Mouse (Mus musculus) neural tube, embryonic 15.5 days (tissue): ENCODE measurements around the gene Rap1gds1. TPM values are rescaled to one million over a fixed set of nuclear protein-coding genes. Genes with fewer than 3 reads are reported as not detected.

Experiments used
- ATAC-seq: fragments of 200-750 bp; cut with Nextera tagmentation; 2 replicates; pipeline ENCODE4 v1.8.0; 2017; ENCODE audit warnings: mild to moderate bottlenecking, moderate TSS enrichment, moderate library complexity; ENCODE audit not compliant: low FRiP score
- H3K27ac ChIP-seq: fragments of 300-500 bp; sonication (generic); replicated peaks from 2 replicates; pipeline ENCODE4 v1.5.1; 2015; ENCODE audit warnings: mild to moderate bottlenecking, inconsistent platforms
- H3K27me3 ChIP-seq: fragments of 300-500 bp; sonication (generic); replicated peaks from 2 replicates; pipeline ENCODE4 v1.6.1; 2015; ENCODE audit warnings: inconsistent platforms
- H3K36me3 ChIP-seq: fragments of 300-500 bp; sonication (generic); 2 replicates; pipeline ENCODE4 v1.6.1; 2015; ENCODE audit warnings: inconsistent platforms
- H3K4me1 ChIP-seq: fragments of 300-500 bp; sonication (generic); 2 replicates; pipeline ENCODE4 v1.6.1; 2015; ENCODE audit warnings: inconsistent platforms
- H3K4me2 ChIP-seq: fragments of 300-500 bp; sonication (generic); 2 replicates; pipeline ENCODE4 v1.6.1; 2015; ENCODE audit warnings: inconsistent platforms, mild to moderate bottlenecking, moderate library complexity
- H3K4me3 ChIP-seq: fragments of 300-500 bp; sonication (generic); replicated peaks from 2 replicates; pipeline ENCODE4 v1.5.1; 2015; ENCODE audit warnings: mild to moderate bottlenecking, inconsistent platforms
- H3K9ac ChIP-seq: fragments of 300-500 bp; sonication (generic); replicated peaks from 2 replicates; pipeline ENCODE4 v1.6.1; 2015; ENCODE audit warnings: mild to moderate bottlenecking, inconsistent platforms
- H3K9me3 ChIP-seq: fragments of 300-500 bp; sonication (generic); replicated peaks from 2 replicates; pipeline ENCODE4 v1.6.1; 2016; ENCODE audit warnings: inconsistent platforms
- WGBS: fragments of 180-500 bp; shearing (Covaris S2); methylation state at CpG from one replicate; pipeline ENCODE4 v1.1.7; 2015; ENCODE audit warnings: mixed read lengths; 5-methylcytosine and 5-hydroxymethylcytosine counted together
- polyA plus RNA-seq: library from polyadenylated mRNA; unstranded; fragments of >200 nt; fragmentation: Nextera tagmentation; extraction: Ambion mirVana; gene quantifications from 2 replicates; pipeline ENCODE4 v1.2.1, GENCODE M21; 2015

Rap1gds1 gene
- polyA plus RNA-seq, 1 experiment from 2014 or later: 124 TPM

DNA sequence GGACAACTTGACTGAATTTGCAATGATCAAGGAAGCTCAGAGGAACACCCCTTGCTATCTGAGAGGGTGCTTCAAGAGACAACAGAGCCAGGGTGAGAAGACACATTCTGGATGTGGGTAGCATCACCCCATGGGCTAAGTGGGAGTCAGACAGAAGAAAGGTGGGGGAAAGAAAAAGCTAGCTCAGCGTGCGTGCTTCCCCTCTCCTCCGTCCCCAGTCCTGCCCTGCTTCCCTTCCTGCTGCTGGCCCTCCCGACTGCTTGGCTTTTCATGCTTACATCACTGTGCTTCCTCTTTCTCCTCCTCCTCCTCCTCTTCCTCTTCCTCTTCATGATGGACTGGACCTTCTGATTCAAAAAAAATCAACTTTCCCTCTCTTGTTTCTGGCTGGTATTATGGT lies 33.1 kb downstream of the Rap1gds1 start:
- 90% methylated on average over 4 of the region's 4 CpGs for WGBS
- ATAC-seq: no peak
- Histone ChIP-seq H3K4me1 (no peaks in the 10 kb centered on the region), H3K9me3 (no peaks in the 10 kb centered on the region), H3K27ac (no peak overlapping the region), H3K9ac (no peak overlapping the region), H3K36me3 (peaks cover 7% of the 10 kb centered on the region; the same call in 1 of the 2 replicates), H3K4me3 (no peak overlapping the region), H3K4me2 (no peak overlapping the region), H3K27me3 (no peaks in the 10 kb centered on the region)

- Histone ChIP-seq H3K27me3 (no peaks in the 10 kb centered on the region), H3K36me3 (peaks cover 9% of the 10 kb centered on the region), H3K9me3 (no peaks in the 10 kb centered on the region), H3K4me2 (no peak overlapping the region), H3K9ac (no peak overlapping the region), H3K27ac (no peak overlapping the region), H3K4me3 (no peak overlapping the region), H3K4me1 (no peaks in the 10 kb centered on the region)
- WGBS: 92% methylated on average over 4 of the region's 4 CpGs
- ATAC-seq: no peak
These were observed 38.0 kb downstream of the Rap1gds1 start for GRCm38 (mm10) chr3:139037030-139037429.

DNA sequence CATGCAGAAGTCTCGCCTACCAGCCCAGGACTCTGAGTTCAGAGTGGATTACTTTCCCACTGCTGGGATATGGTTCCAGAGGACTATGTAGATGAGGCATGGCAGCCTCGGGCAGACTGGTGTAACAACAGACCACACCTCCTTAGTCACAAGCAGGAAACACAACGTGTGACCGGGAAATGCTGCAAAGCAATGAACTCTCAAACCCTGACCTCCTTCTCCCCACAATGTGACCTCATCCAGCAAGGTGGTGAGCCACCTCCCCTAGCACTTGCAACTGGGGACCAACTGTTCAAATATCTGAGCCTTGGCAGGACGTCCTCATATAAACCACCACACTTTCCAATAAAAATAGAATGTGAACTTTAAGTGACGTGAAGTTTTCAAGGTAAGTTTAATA lies 41.8 kb downstream of the Rap1gds1 start:
- no peaks in the 10 kb centered on the region for H3K9me3 ChIP-seq
- 86% methylated on average over 6 of the region's 6 CpGs for WGBS
- no peak overlapping the region for H3K27ac ChIP-seq

DNA sequence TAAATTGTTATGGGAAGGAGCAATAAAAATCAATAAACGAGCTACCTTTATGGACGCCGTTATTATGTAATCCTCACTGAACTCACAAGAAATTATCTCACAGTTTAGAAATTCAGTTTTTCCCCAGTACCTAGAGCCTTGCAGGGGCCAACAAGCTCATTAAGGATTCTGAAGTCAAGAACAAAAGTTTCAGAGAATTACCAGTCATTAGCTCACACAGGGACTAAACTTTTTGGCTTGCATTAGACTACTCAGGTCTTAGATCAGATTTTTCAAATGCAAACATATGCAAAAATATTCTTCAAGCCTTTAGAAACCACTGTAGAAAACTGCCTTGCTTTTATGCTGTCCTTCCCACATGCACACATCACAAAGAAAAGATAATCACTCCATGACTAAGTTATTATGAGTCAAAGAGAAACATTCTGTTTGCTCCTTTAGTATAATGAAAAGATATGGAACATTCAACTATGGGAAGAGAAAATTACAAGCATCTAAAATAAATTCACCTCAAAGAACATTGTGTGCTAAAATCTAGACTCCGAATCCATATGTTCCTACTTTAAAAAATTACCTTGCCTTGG lies 44.3 kb downstream of the Rap1gds1 start:
- Histone ChIP-seq H3K9me3 (no peaks in the 10 kb centered on the region), H3K4me1 (no peaks in the 10 kb centered on the region), H3K4me3 (no peak overlapping the region), H3K27me3 (no peaks in the 10 kb centered on the region), H3K4me2 (no peak overlapping the region), H3K9ac (no peak overlapping the region), H3K36me3 (peaks cover 2% of the 10 kb centered on the region; the same call in 1 of the 2 replicates), H3K27ac (no peak overlapping the region)
- WGBS: 85% methylated on average over 4 of the region's 4 CpGs
- no peak for ATAC-seq

More for the DNA sequence above, 41.8 kb downstream of the Rap1gds1 start:
- H3K27me3 ChIP-seq: no peaks in the 10 kb centered on the region
- peaks cover 2% of the 10 kb centered on the region; the same call in 1 of the 2 replicates for H3K36me3 ChIP-seq
- no peaks in the 10 kb centered on the region for H3K4me1 ChIP-seq
- ATAC-seq: no peak
- no peak overlapping the region for H3K9ac ChIP-seq
- H3K4me3 ChIP-seq: no peak overlapping the region
- no peak overlapping the region for H3K4me2 ChIP-seq

DNA sequence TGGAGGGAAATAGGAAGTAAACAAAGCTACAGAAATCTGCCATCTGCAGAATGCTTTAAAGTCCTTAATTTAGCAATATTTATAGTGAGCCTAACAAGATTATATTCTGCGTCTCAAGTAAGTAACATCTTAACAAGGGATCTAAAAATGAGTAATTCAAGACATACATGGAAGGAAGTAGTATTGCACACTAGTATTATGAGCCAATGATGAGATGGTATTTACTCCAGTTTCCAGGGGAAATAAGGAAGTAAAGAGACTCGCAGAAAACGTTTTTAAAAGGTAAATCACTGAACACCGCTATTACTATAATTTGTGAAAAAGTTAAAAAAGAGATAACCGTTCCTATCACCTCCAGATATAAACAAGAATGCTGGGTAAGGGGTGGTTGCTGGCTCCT lies 49.9 kb downstream of the Rap1gds1 start:
- no peak for ATAC-seq

DNA sequence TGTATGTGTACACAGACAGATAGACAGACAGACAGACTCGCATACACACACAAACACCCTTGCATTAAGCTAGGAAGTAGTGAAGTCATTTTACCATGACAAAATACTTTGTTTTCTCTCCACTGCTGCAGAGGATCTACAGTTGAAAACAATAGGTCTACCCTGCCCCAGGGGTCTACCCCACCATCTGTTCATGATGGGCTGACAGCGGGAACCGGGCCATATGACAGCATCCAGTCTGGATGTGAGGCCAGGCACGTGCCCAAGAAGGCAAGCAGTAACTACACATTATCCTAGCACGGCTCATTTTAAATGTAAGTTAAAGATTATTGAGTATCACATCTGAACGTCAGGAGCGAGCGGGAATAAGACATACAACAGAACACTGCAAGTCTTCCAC lies 51.4 kb downstream of the Rap1gds1 start:
- H3K4me2 ChIP-seq: no peak overlapping the region
- 33% methylated on average over 8 of the region's 8 CpGs for WGBS

More for the DNA sequence above, 49.9 kb downstream of the Rap1gds1 start:
- no peak overlapping the region for H3K27ac ChIP-seq
- no peak overlapping the region for H3K9ac ChIP-seq
- no peak overlapping the region for H3K4me3 ChIP-seq
- H3K9me3 ChIP-seq: no peaks in the 10 kb centered on the region
- no peaks in the 10 kb centered on the region for H3K27me3 ChIP-seq
- 69% methylated on average over 5 of the region's 5 CpGs for WGBS
- H3K4me1 ChIP-seq: peaks cover 14% of the 10 kb centered on the region
- H3K4me2 ChIP-seq: no peak overlapping the region
- no peaks in the 10 kb centered on the region for H3K36me3 ChIP-seq

GRCm38 (mm10) chr3:139012352-139012751 lies 62.6 kb downstream of the Rap1gds1 start:
- H3K4me1 ChIP-seq: no peaks in the 10 kb centered on the region
- H3K9me3 ChIP-seq: no peaks in the 10 kb centered on the region
- no peak overlapping the region for H3K9ac ChIP-seq
- 78% methylated on average over 9 of the region's 9 CpGs for WGBS
- no peak for ATAC-seq
- no peaks in the 10 kb centered on the region for H3K27me3 ChIP-seq
- no peaks in the 10 kb centered on the region for H3K36me3 ChIP-seq
- H3K4me3 ChIP-seq: no peak overlapping the region
- H3K4me2 ChIP-seq: no peak overlapping the region
- no peak overlapping the region for H3K27ac ChIP-seq

More for the DNA sequence above, 51.4 kb downstream of the Rap1gds1 start:
- Histone ChIP-seq H3K36me3 (no peaks in the 10 kb centered on the region), H3K4me3 (no peak overlapping the region), H3K27me3 (no peaks in the 10 kb centered on the region), H3K4me1 (peaks cover 14% of the 10 kb centered on the region), H3K27ac (no peak overlapping the region), H3K9me3 (no peaks in the 10 kb centered on the region), H3K9ac (no peak overlapping the region)
- peak; percentile 64; the same call in 1 of the 2 replicates for ATAC-seq

DNA sequence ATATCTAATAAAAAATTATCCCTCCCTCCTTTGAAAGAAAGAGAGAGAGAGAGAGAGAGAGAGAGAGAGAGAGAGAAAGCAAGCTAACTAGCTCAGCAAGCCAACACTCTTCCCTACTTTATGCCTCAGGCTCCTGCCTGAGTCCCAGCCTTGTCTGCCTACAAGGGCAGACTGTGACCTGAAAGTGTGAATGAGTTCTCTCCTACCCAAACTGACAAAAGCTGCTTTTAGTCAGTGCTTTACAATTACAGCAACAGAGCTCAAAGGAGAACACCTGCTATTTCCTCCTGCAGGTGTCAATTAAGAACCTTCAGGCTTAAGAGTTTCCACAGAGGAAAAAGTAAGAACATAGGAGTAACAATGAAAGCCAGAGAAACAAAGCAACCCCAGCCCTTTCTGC lies 69.3 kb downstream of the Rap1gds1 start:
- Histone ChIP-seq H3K27ac (no peak overlapping the region), H3K9me3 (no peaks in the 10 kb centered on the region), H3K4me1 (no peaks in the 10 kb centered on the region), H3K9ac (no peak overlapping the region), H3K27me3 (no peaks in the 10 kb centered on the region), H3K36me3 (no peaks in the 10 kb centered on the region), H3K4me3 (no peak overlapping the region), H3K4me2 (no peak overlapping the region)
- no peak for ATAC-seq

- H3K9ac ChIP-seq: no peak overlapping the region
- no peak overlapping the region for H3K27ac ChIP-seq
- H3K36me3 ChIP-seq: no peaks in the 10 kb centered on the region
- no peak overlapping the region for H3K4me3 ChIP-seq
- H3K27me3 ChIP-seq: no peaks in the 10 kb centered on the region
- no peaks in the 10 kb centered on the region for H3K9me3 ChIP-seq
- ATAC-seq: no peak
- 0 out of 2 replicates have a peak, but pooled peaks cover 2% of the 10 kb centered on the region for H3K4me1 ChIP-seq
- WGBS: 88% methylated on average over 6 of the region's 6 CpGs
- H3K4me2 ChIP-seq: no peak overlapping the region
These were observed 72.2 kb downstream of the Rap1gds1 start for GRCm38 (mm10) chr3:139002774-139003173.

DNA sequence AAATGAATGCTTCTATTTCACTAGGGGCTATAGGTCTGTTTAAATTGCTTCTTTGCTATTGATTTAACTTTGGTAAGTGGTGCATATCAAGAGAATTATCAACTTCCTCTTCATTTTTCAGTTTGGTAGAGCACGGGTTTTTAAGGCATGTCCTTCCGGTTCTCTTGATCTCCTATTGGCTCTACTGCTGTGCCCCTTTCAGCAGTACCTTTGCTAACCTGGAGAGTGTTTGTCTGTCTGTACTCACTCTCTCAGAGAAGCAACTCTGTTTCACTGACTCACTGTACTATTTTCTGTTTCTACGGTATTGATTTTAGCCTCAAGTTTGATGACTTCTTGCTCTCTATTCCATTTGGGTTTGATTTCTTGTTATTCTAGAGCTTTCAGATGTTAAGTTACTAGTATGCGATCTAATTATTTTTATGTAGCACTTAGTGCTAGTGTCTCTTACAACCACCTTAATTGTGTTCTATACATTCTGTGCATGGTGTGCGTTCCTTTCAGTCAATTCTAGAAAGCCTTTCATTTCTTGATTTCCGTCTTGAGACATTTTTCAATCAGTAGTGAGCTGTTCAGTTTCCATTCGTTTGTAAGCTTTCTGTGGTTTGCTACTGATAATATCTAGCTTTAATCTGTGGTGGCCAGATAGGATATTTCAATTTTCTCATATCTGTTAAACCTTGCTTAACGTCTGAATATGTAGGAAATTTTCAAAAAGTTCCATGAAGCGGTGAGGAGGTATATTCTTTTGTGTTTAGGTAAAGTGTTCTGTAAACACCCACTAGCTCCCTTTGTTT lies 74.7 kb downstream of the Rap1gds1 start:
- H3K27ac ChIP-seq: no peak overlapping the region
- H3K4me1 ChIP-seq: 0 out of 2 replicates have a peak, but pooled peaks cover 2% of the 10 kb centered on the region
- peaks cover 13% of the 10 kb centered on the region; the same call in 1 of the 2 replicates for H3K36me3 ChIP-seq
- WGBS: 86% methylated on average over 9 of the region's 9 CpGs
- H3K27me3 ChIP-seq: no peaks in the 10 kb centered on the region
- H3K4me2 ChIP-seq: no peak overlapping the region
- H3K9ac ChIP-seq: no peak overlapping the region
- no peak overlapping the region for H3K4me3 ChIP-seq
- H3K9me3 ChIP-seq: no peaks in the 10 kb centered on the region
- no peak for ATAC-seq

DNA sequence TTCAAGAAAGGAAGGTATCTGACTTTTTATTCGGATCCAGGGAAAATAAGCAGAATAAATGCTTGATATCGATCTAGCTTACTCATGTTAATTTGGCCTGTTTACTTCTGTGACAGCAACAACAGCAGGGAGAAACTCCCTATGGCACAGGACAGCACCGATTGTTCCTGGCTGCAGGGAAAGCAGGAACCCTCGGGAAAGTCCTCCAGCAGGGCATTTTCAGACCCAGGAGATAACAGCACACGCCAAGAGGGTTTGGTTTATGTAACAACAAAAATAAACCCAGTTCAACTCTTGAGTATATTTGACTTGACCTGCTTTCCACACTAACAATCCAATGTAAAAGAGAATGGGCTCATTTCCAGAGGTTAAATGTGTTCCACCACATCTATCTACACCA lies 81.5 kb downstream of the Rap1gds1 start:
- no peaks in the 10 kb centered on the region for H3K9me3 ChIP-seq
- no peak overlapping the region for H3K4me3 ChIP-seq
- H3K27ac ChIP-seq: no peak overlapping the region
- no peak overlapping the region for H3K4me2 ChIP-seq
- H3K4me1 ChIP-seq: no peaks in the 10 kb centered on the region
- H3K9ac ChIP-seq: no peak overlapping the region
- no peak for ATAC-seq
- 74% methylated on average over 5 of the region's 5 CpGs for WGBS
- no peaks in the 10 kb centered on the region for H3K27me3 ChIP-seq
- H3K36me3 ChIP-seq: peaks cover 13% of the 10 kb centered on the region; the same call in 1 of the 2 replicates

DNA sequence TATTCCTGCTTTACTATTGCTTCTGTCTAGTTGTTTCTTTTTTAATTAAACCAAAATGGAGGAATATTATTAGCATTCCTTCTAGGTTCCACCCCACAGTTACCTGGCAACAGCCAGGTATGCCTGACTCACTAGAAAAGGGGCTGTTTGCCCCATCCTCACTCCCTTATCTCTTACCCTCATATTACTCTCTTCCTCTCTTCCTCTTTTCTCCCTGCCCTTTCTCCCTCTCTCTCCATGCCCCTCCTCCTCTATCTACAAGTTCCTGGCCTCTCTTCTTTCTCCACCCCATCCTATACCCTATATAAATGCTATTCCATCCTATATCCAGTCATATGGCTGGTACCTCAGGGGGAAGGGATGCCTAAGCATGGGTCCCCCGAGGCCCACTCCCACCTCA lies 83.6 kb downstream of the Rap1gds1 start:
- 82% methylated on average over 1 of the region's 1 CpGs for WGBS
- no peak overlapping the region for H3K4me3 ChIP-seq
- no peak for ATAC-seq
- H3K27ac ChIP-seq: no peak overlapping the region
- no peaks in the 10 kb centered on the region for H3K9me3 ChIP-seq
- H3K4me1 ChIP-seq: no peaks in the 10 kb centered on the region
- H3K36me3 ChIP-seq: peaks cover 7% of the 10 kb centered on the region; the same call in 1 of the 2 replicates
- H3K27me3 ChIP-seq: no peaks in the 10 kb centered on the region
- no peak overlapping the region for H3K9ac ChIP-seq
- no peak overlapping the region for H3K4me2 ChIP-seq
